Mouse (Mus musculus): Measurements from ENCODE around the gene Bhlha15. TPM values are rescaled to one million over a fixed set of nuclear protein-coding genes. Genes with fewer than 3 reads are reported as not detected.

The Bhlha15 gene
- polyA plus RNA-seq, 1 experiment, result 0.72 TPM

- Histone ChIP-seq H3K4me1 (ENCODE audit: control insufficient read depth, insufficient read depth, low read length) (no peaks in the 10 kb centered on the region; the same call in none of the 2 replicates), H3K27ac (ENCODE audit: control insufficient read depth, insufficient read depth, low read depth, low read length, poor library complexity) (peak overlapping the region; percentile 31; the same call in 1 of the 2 replicates), H3K4me3 (replicated peaks; ENCODE audit: control insufficient read depth, low read depth, low read length) (peak overlapping the region; percentile 74)
- 27% methylated on average over 18 of the region's 18 CpGs for WGBS
- TF ChIP-seq CTCF (IDR thresholded peaks at IDR 0.05; ENCODE audit: control insufficient read depth, insufficient read depth, low read length), result no peak
- no peak for TF ChIP-seq POLR2A (IDR thresholded peaks at IDR 0.05; ENCODE audit: borderline replicate concordance, control insufficient read depth, low read depth, low read length)
Measured at GRCm38 (mm10) chr5:144223899-144224816, 34.1 kb downstream of the Bhlha15 start.

DNA sequence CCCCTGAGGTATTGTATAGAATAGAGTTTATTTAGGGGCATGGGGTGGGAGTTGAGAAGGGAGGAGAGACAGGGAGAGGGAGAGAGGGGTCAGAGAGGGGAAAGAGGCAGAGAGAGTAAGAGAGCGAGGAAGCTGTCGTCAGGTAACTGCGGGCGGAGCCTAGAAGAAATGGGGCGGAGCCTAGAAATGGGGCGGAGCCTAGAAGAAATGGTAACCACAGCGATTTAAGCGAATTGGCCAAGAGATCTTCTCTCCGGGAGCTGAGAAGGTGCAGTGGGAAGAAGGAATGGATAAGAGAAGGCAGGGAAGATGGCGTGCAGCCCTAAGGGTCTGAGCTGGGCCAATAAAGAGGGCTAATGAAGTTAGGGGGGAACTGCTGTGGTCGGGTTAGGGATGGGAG is 36.1 kb downstream of the Bhlha15 start:
- TF ChIP-seq POLR2A (IDR thresholded peaks at IDR 0.05; ENCODE audit: borderline replicate concordance, control insufficient read depth, low read depth, low read length) (no peak), CTCF (IDR thresholded peaks at IDR 0.05; ENCODE audit: control insufficient read depth, insufficient read depth, low read length) (no peak)
- WGBS, result 53% methylated on average over 11 of the region's 11 CpGs
- Histone ChIP-seq H3K4me1 (ENCODE audit: control insufficient read depth, insufficient read depth, low read length) (no peaks in the 10 kb centered on the region; the same call in none of the 2 replicates), H3K4me3 (replicated peaks; ENCODE audit: control insufficient read depth, low read depth, low read length) (no peak overlapping the region), H3K27ac (ENCODE audit: control insufficient read depth, insufficient read depth, low read depth, low read length, poor library complexity) (no peak overlapping the region)

DNA sequence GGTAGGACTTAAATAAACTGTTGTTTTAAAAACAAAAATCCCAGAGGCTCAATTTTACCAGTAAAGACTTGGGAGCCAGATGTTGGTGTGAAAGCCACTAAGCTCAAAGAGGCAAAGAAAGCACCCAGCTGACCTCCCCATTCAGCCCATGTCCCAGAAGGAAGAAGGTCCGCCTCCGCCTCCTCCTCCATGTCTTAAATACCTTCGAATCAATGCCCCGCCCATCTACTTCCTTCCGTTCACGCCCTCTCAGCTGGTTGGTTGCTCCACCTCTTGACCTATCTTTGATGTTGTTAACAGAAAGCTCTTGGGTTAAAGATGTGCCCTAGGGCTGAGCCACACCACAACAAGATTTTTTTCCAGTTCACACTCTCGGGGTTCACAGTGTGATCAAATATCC is 40.1 kb downstream of the Bhlha15 start:
- TF ChIP-seq CTCF (IDR thresholded peaks at IDR 0.05; ENCODE audit: control insufficient read depth, insufficient read depth, low read length), result no peak
- TF ChIP-seq POLR2A (IDR thresholded peaks at IDR 0.05; ENCODE audit: borderline replicate concordance, control insufficient read depth, low read depth, low read length), result no peak
- 75% methylated on average over 7 of the region's 7 CpGs for WGBS

GRCm38 (mm10) chr5:144231410-144231809 is 41.3 kb downstream of the Bhlha15 start:
- 4% methylated on average over 1 of the region's 1 CpGs for WGBS
- no peaks in the 10 kb centered on the region for H3K4me1 ChIP-seq (ENCODE audit: control insufficient read depth, insufficient read depth, low read length)
- no peak overlapping the region for H3K4me3 ChIP-seq (replicated peaks; ENCODE audit: control insufficient read depth, low read depth, low read length)

More for the DNA sequence above, 40.1 kb downstream of the Bhlha15 start:
- Histone ChIP-seq H3K4me3 (replicated peaks; ENCODE audit: control insufficient read depth, low read depth, low read length) (no peak overlapping the region), H3K4me1 (ENCODE audit: control insufficient read depth, insufficient read depth, low read length) (no peaks in the 10 kb centered on the region), H3K27ac (ENCODE audit: control insufficient read depth, insufficient read depth, low read depth, low read length, poor library complexity) (no peak overlapping the region)

DNA sequence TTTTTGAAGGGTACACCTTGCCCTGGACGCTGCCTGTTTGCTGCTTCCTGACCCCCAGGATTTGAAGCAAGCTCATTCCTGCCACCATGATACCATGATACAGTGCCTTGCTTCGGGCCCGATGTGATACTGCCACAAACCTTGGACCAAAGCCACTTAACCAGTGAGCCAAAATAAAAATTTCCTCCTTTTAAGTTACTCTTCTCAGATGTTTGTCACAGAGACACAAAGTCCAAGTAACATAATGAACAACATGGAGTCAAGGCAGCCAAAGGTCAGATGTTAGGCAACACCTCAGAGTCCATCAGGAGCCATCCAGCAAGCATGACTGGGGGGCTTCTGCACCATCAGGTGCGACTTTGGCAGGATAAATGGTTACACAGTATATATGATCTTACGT is 42.4 kb downstream of the Bhlha15 start:
- H3K4me1 ChIP-seq (ENCODE audit: control insufficient read depth, insufficient read depth, low read length), result no peaks in the 10 kb centered on the region
- H3K27ac ChIP-seq (ENCODE audit: control insufficient read depth, insufficient read depth, low read depth, low read length, poor library complexity), result no peak overlapping the region
- 77% methylated on average over 5 of the region's 5 CpGs for WGBS
- H3K4me3 ChIP-seq (replicated peaks; ENCODE audit: control insufficient read depth, low read depth, low read length), result no peak overlapping the region
- TF ChIP-seq CTCF (IDR thresholded peaks at IDR 0.05; ENCODE audit: control insufficient read depth, insufficient read depth, low read length) (no peak), POLR2A (IDR thresholded peaks at IDR 0.05; ENCODE audit: borderline replicate concordance, control insufficient read depth, low read depth, low read length) (no peak)

More at GRCm38 (mm10) chr5:144231410-144231809, 41.3 kb downstream of the Bhlha15 start:
- H3K27ac ChIP-seq (ENCODE audit: control insufficient read depth, insufficient read depth, low read depth, low read length, poor library complexity), result no peak overlapping the region
- peak; percentile 21; the same call in 1 of the 2 replicates for TF ChIP-seq CTCF (IDR thresholded peaks at IDR 0.05; ENCODE audit: control insufficient read depth, insufficient read depth, low read length)
- TF ChIP-seq POLR2A (IDR thresholded peaks at IDR 0.05; ENCODE audit: borderline replicate concordance, control insufficient read depth, low read depth, low read length), result no peak

DNA sequence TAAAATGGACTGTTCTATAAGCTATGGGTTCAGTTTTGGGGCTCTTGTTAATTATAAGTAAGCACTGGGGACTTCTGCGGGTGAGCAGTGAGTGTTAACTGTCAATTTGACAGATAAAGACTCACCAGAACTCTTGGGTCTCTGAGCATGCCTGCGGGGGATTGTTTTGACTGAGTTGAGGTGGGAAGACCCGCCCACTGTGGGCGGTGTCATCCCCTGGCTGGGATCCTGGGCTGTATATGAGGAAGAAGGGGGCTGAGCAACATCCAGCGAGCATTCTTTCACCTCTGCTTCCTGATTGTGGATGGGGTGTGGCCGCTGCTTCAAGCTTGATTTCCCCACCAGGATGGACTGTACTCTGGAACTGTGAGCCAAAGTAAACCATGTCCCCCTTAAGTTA is 44.1 kb downstream of the Bhlha15 start:
- no peak overlapping the region for H3K27ac ChIP-seq (ENCODE audit: control insufficient read depth, insufficient read depth, low read depth, low read length, poor library complexity)
- WGBS, result 65% methylated on average over 6 of the region's 6 CpGs
- TF ChIP-seq POLR2A (IDR thresholded peaks at IDR 0.05; ENCODE audit: borderline replicate concordance, control insufficient read depth, low read depth, low read length), result no peak
- TF ChIP-seq CTCF (IDR thresholded peaks at IDR 0.05; ENCODE audit: control insufficient read depth, insufficient read depth, low read length), result no peak
- H3K4me1 ChIP-seq (ENCODE audit: control insufficient read depth, insufficient read depth, low read length), result no peaks in the 10 kb centered on the region
- no peak overlapping the region for H3K4me3 ChIP-seq (replicated peaks; ENCODE audit: control insufficient read depth, low read depth, low read length)

- TF ChIP-seq CTCF (IDR thresholded peaks at IDR 0.05; ENCODE audit: control insufficient read depth, insufficient read depth, low read length) (no peak), POLR2A (IDR thresholded peaks at IDR 0.05; ENCODE audit: borderline replicate concordance, control insufficient read depth, low read depth, low read length) (no peak)
- H3K4me1 ChIP-seq (ENCODE audit: control insufficient read depth, insufficient read depth, low read length), result no peaks in the 10 kb centered on the region
- 81% methylated on average over 7 of the region's 7 CpGs for WGBS
Measured at GRCm38 (mm10) chr5:144234714-144235113, 44.6 kb downstream of the Bhlha15 start.

DNA sequence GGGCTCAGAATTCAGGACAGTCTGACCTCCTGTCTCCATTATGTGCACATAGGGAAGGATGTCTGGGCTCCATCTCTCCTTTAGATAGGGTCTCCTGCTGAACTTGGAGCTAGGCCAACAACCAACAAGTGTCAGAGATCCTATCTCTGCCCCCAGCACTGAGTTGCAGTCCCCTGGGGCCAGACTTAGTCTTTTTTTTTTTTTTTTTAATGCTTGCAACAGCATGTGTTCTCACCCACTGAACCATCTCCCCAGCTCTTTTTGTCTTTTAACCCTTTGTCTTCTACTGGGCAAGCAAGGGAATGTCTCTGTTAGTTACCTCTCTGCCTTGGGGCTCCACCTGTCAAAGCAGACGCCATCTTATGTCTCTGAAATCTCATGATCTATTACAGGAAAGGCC is 48.9 kb downstream of the Bhlha15 start:
- Histone ChIP-seq H3K27ac (ENCODE audit: control insufficient read depth, insufficient read depth, low read depth, low read length, poor library complexity) (no peak overlapping the region), H3K4me1 (ENCODE audit: control insufficient read depth, insufficient read depth, low read length) (no peaks in the 10 kb centered on the region), H3K4me3 (replicated peaks; ENCODE audit: control insufficient read depth, low read depth, low read length) (no peak overlapping the region)
- TF ChIP-seq CTCF (IDR thresholded peaks at IDR 0.05; ENCODE audit: control insufficient read depth, insufficient read depth, low read length) (no peak), POLR2A (IDR thresholded peaks at IDR 0.05; ENCODE audit: borderline replicate concordance, control insufficient read depth, low read depth, low read length) (no peak)
- 77% methylated on average over 1 of the region's 1 CpGs for WGBS

More at GRCm38 (mm10) chr5:144234714-144235113, 44.6 kb downstream of the Bhlha15 start:
- Histone ChIP-seq H3K4me3 (replicated peaks; ENCODE audit: control insufficient read depth, low read depth, low read length) (no peak overlapping the region), H3K27ac (ENCODE audit: control insufficient read depth, insufficient read depth, low read depth, low read length, poor library complexity) (no peak overlapping the region)

Other genes with a start within 250 kb of the Bhlha15 start
- 29.1 and 44.4 TPM in 2 replicates for gene Ccz1, start 175.4 kb upstream of the Bhlha15 start, polyA plus RNA-seq (2011; ENCODE audit: insufficient read depth, insufficient read length, low replicate concordance, missing spikeins)
- not detected in 2 replicates for gene Ocm, start 163.6 kb upstream of the Bhlha15 start, polyA plus RNA-seq (2011; ENCODE audit: insufficient read depth, insufficient read length, low replicate concordance, missing spikeins)
- 4.3 and 5.5 TPM in 2 replicates for gene Lmtk2, start 89.8 kb upstream of the Bhlha15 start, polyA plus RNA-seq (2011; ENCODE audit: insufficient read depth, insufficient read length, low replicate concordance, missing spikeins)
- 9.6 and 11.9 TPM in 2 replicates for gene Tecpr1, start 33.3 kb downstream of the Bhlha15 start, polyA plus RNA-seq (2011; ENCODE audit: insufficient read depth, insufficient read length, low replicate concordance, missing spikeins)
- gene Bri3, start 54.2 kb downstream of the Bhlha15 start, polyA plus RNA-seq (2011; ENCODE audit: insufficient read depth, insufficient read length, low replicate concordance, missing spikeins), result 29.0 and 57.2 TPM in 2 replicates
- not detected in 2 replicates for gene Baiap2l1, start 167.8 kb downstream of the Bhlha15 start, polyA plus RNA-seq (2011; ENCODE audit: insufficient read depth, insufficient read length, low replicate concordance, missing spikeins)

Data from bone marrow, adult 2 months (tissue).